Mouse (Mus musculus) kidney, embryonic 16.5 days (tissue): ENCODE results near the gene Slc1a4. TPM values are rescaled to one million over a fixed set of nuclear protein-coding genes. Genes with fewer than 3 reads are reported as not detected.

Experiments used
- ATAC-seq: fragments of 200-750 bp; cut with Nextera tagmentation; 2 replicates; pipeline ENCODE4 v1.8.0; 2017; ENCODE audit warnings: moderate TSS enrichment; ENCODE audit not compliant: low FRiP score, low TSS enrichment
- H3K27ac ChIP-seq: fragments of 300-500 bp; sonication (generic); 2 replicates; pipeline ENCODE4 v1.5.1; 2014; ENCODE audit warnings: low read length
- H3K27me3 ChIP-seq: fragments of 300-500 bp; sonication (generic); 2 replicates; pipeline ENCODE4 v1.6.1; 2014; ENCODE audit warnings: low read length, control low read depth, mixed read lengths; ENCODE audit not compliant: insufficient read depth
- H3K36me3 ChIP-seq: fragments of 300-500 bp; sonication (generic); 2 replicates; pipeline ENCODE4 v1.6.1; 2014; ENCODE audit warnings: low read length, control low read depth, mixed read lengths; ENCODE audit not compliant: insufficient read depth
- H3K4me1 ChIP-seq: fragments of 300-500 bp; sonication (generic); 2 replicates; pipeline ENCODE4 v1.6.1; 2014; ENCODE audit warnings: low read length, control low read depth, mixed read lengths; ENCODE audit not compliant: insufficient read depth
- H3K4me2 ChIP-seq: fragments of 300-500 bp; sonication (generic); replicated peaks from 2 replicates; pipeline ENCODE4 v1.6.1; 2014; ENCODE audit warnings: low read depth, low read length
- H3K4me3 ChIP-seq: fragments of 300-500 bp; sonication (generic); 2 replicates; pipeline ENCODE4 v1.5.1; 2014; ENCODE audit warnings: mild to moderate bottlenecking, low read length
- H3K9ac ChIP-seq: fragments of 300-500 bp; sonication (generic); replicated peaks from 2 replicates; pipeline ENCODE4 v1.6.1; 2014; ENCODE audit warnings: low read length
- H3K9me3 ChIP-seq: fragments of 300-500 bp; sonication (generic); 2 replicates; pipeline ENCODE4 v1.6.1; 2016; ENCODE audit warnings: low read length, control low read depth
- WGBS: fragments of 180-500 bp; shearing (Covaris S2); extraction: QIAGEN DNeasy Blood & Tissue Kit; methylation state at CpG from one replicate; pipeline ENCODE4 v1.1.7; 2014; 5-methylcytosine and 5-hydroxymethylcytosine counted together
- polyA plus RNA-seq: library from polyadenylated mRNA; unstranded; fragments of >200 nt; fragmentation: Nextera tagmentation; extraction: Ambion mirVana; gene quantifications from 2 replicates; pipeline ENCODE4 v1.2.1, GENCODE M21; 2015

Gene Slc1a4
- polyA plus RNA-seq, 1 experiment from 2014 or later = 9.8 TPM

- ATAC-seq = no peak
- peaks cover 12% of the 10 kb centered on the region; the same call in 1 of the 2 replicates for H3K4me1 ChIP-seq
- H3K9me3 ChIP-seq = no peaks in the 10 kb centered on the region
- H3K36me3 ChIP-seq = no peaks in the 10 kb centered on the region
- no peak overlapping the region for H3K9ac ChIP-seq
- no peak overlapping the region for H3K27ac ChIP-seq
- WGBS = 82% methylated on average over 11 of the region's 11 CpGs
- H3K4me3 ChIP-seq = no peak overlapping the region
- H3K27me3 ChIP-seq = no peaks in the 10 kb centered on the region
- no peak overlapping the region for H3K4me2 ChIP-seq
These were observed 6.1 kb downstream of the Slc1a4 start for GRCm38 (mm10) chr11:20326328-20326995.

- Histone ChIP-seq H3K4me3 (no peak overlapping the region), H3K36me3 (no peaks in the 10 kb centered on the region), H3K27ac (no peak overlapping the region), H3K9me3 (no peaks in the 10 kb centered on the region), H3K27me3 (no peaks in the 10 kb centered on the region), H3K9ac (no peak overlapping the region), H3K4me1 (0 out of 2 replicates have a peak, but pooled peaks cover 3% of the 10 kb centered on the region), H3K4me2 (no peak overlapping the region)
- no peak for ATAC-seq
- 88% methylated on average over 7 of the region's 9 CpGs for WGBS
These were observed 7.3 kb downstream of the Slc1a4 start for GRCm38 (mm10) chr11:20325073-20325694.

- WGBS = 93% methylated on average over 3 of the region's 3 CpGs
- H3K27ac ChIP-seq = no peak overlapping the region
- H3K4me3 ChIP-seq = no peak overlapping the region
- H3K4me1 ChIP-seq = no peaks in the 10 kb centered on the region
- H3K9me3 ChIP-seq = no peaks in the 10 kb centered on the region
- H3K9ac ChIP-seq = no peak overlapping the region
- H3K4me2 ChIP-seq = no peak overlapping the region
- no peaks in the 10 kb centered on the region for H3K27me3 ChIP-seq
- H3K36me3 ChIP-seq = no peaks in the 10 kb centered on the region
- no peak for ATAC-seq
These were observed 8.5 kb downstream of the Slc1a4 start for GRCm38 (mm10) chr11:20324006-20324405.

- no peak overlapping the region for H3K27ac ChIP-seq
These were observed 10.1 kb downstream of the Slc1a4 start for GRCm38 (mm10) chr11:20322366-20322765.

GRCm38 (mm10) chr11:20320661-20321060, 11.9 kb downstream of the Slc1a4 start:
- ATAC-seq = no peak
- Histone ChIP-seq H3K4me2 (no peak overlapping the region), H3K9ac (no peak overlapping the region), H3K27ac (no peak overlapping the region), H3K9me3 (no peaks in the 10 kb centered on the region), H3K4me3 (no peak overlapping the region), H3K27me3 (no peaks in the 10 kb centered on the region), H3K36me3 (no peaks in the 10 kb centered on the region), H3K4me1 (no peaks in the 10 kb centered on the region)
- 82% methylated on average over 3 of the region's 3 CpGs for WGBS

More at GRCm38 (mm10) chr11:20322366-20322765, 10.1 kb downstream of the Slc1a4 start:
- no peaks in the 10 kb centered on the region for H3K27me3 ChIP-seq
- H3K4me1 ChIP-seq = no peaks in the 10 kb centered on the region
- H3K4me2 ChIP-seq = no peak overlapping the region
- no peaks in the 10 kb centered on the region for H3K9me3 ChIP-seq
- WGBS = 91% methylated on average over 3 of the region's 3 CpGs
- H3K36me3 ChIP-seq = no peaks in the 10 kb centered on the region
- no peak for ATAC-seq
- no peak overlapping the region for H3K9ac ChIP-seq
- H3K4me3 ChIP-seq = no peak overlapping the region

GRCm38 (mm10) chr11:20318659-20319454, 13.7 kb downstream of the Slc1a4 start:
- Histone ChIP-seq H3K4me1 (no peaks in the 10 kb centered on the region), H3K27me3 (no peaks in the 10 kb centered on the region), H3K27ac (no peak overlapping the region), H3K9me3 (no peaks in the 10 kb centered on the region), H3K36me3 (no peaks in the 10 kb centered on the region), H3K9ac (no peak overlapping the region), H3K4me2 (no peak overlapping the region), H3K4me3 (no peak overlapping the region)
- ATAC-seq = no peak
- WGBS = 70% methylated on average over 16 of the region's 16 CpGs

GRCm38 (mm10) chr11:20313576-20313975, 18.9 kb downstream of the Slc1a4 start:
- WGBS = 90% methylated on average over 8 of the region's 8 CpGs
- Histone ChIP-seq H3K27me3 (no peaks in the 10 kb centered on the region), H3K36me3 (no peaks in the 10 kb centered on the region), H3K9me3 (no peaks in the 10 kb centered on the region), H3K4me1 (peaks cover 3% of the 10 kb centered on the region; the same call in 1 of the 2 replicates), H3K9ac (no peak overlapping the region), H3K27ac (no peak overlapping the region), H3K4me3 (no peak overlapping the region), H3K4me2 (no peak overlapping the region)
- ATAC-seq = no peak

GRCm38 (mm10) chr11:20309044-20309443, 23.5 kb downstream of the Slc1a4 start:
- WGBS = 62% methylated on average over 5 of the region's 5 CpGs
- H3K9me3 ChIP-seq = no peaks in the 10 kb centered on the region
- no peak overlapping the region for H3K4me3 ChIP-seq
- peaks cover 3% of the 10 kb centered on the region; the same call in 1 of the 2 replicates for H3K4me1 ChIP-seq
- H3K27ac ChIP-seq = peak overlapping the region; percentile 61
- H3K36me3 ChIP-seq = peaks cover 6% of the 10 kb centered on the region; the same call in 1 of the 2 replicates
- H3K4me2 ChIP-seq = no peak overlapping the region
- no peak overlapping the region for H3K9ac ChIP-seq
- no peaks in the 10 kb centered on the region for H3K27me3 ChIP-seq
- ATAC-seq = no peak

GRCm38 (mm10) chr11:20307409-20307808, 25.1 kb downstream of the Slc1a4 start:
- Histone ChIP-seq H3K36me3 (peaks cover 9% of the 10 kb centered on the region), H3K9ac (no peak overlapping the region), H3K4me3 (no peak overlapping the region), H3K4me2 (no peak overlapping the region), H3K27me3 (no peaks in the 10 kb centered on the region), H3K4me1 (peaks cover 3% of the 10 kb centered on the region; the same call in 1 of the 2 replicates), H3K9me3 (no peaks in the 10 kb centered on the region), H3K27ac (no peak overlapping the region)
- 81% methylated on average over 3 of the region's 3 CpGs for WGBS
- no peak for ATAC-seq
